Mouse (Mus musculus): ENCODE data around the gene Taf9. TPM values are rescaled to one million over a fixed set of nuclear protein-coding genes. Genes with fewer than 3 reads are reported as not detected.
A peak's percentile ranks its signal among the peaks of the same experiment; 100 is the strongest.

Gene Taf9
- polyA plus RNA-seq, 1 experiment from 2014 or later = 30.9 TPM

DNA sequence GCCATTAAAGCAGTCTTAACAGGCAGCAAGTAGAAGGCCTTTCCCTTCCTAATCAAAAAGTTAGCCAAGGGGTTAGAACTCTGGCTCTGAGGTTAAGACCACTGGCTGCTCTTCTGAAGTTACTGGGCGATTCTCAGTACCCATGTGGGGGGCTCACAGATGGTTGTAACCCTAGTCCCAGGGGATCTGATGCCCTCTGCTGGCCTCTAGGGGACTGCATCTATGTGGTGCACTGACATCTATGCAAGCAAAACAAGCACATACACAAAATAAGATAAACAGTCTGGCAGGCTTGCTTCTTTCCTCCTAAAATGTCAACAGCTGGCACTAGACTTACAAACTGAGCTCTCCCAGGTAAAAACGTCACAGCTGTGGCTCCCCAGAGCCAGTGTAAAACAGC lies 38.5 kb upstream of the Taf9 start:
- no peak overlapping the region for H3K9ac ChIP-seq (replicated peaks; ENCODE audit: low read length)
- 0 out of 2 replicates have a peak, but pooled peaks cover 1% of the 10 kb centered on the region for H3K9me3 ChIP-seq (ENCODE audit: control insufficient read depth, low read length)
- 59% methylated on average over 2 of the region's 2 CpGs for WGBS
- H3K4me1 ChIP-seq (ENCODE audit: control insufficient read depth, insufficient read depth, low read length) = 0 out of 2 replicates have a peak, but pooled peaks cover 3% of the 10 kb centered on the region
- no peak overlapping the region for H3K4me2 ChIP-seq (ENCODE audit: low read length)
- H3K27me3 ChIP-seq (ENCODE audit: control insufficient read depth, insufficient read depth, low read length) = peaks cover 4% of the 10 kb centered on the region; the same call in 1 of the 2 replicates
- no peak overlapping the region for H3K27ac ChIP-seq (replicated peaks; ENCODE audit: low read depth, low read length)
- ATAC-seq (ENCODE audit: low FRiP score, low TSS enrichment) (no peak), DNase-seq (no peak)
- H3K4me3 ChIP-seq (replicated peaks; ENCODE audit: low read depth, low read length) = no peak overlapping the region
- H3K36me3 ChIP-seq (ENCODE audit: control insufficient read depth, insufficient read depth, low read length) = peaks cover 10% of the 10 kb centered on the region

DNA sequence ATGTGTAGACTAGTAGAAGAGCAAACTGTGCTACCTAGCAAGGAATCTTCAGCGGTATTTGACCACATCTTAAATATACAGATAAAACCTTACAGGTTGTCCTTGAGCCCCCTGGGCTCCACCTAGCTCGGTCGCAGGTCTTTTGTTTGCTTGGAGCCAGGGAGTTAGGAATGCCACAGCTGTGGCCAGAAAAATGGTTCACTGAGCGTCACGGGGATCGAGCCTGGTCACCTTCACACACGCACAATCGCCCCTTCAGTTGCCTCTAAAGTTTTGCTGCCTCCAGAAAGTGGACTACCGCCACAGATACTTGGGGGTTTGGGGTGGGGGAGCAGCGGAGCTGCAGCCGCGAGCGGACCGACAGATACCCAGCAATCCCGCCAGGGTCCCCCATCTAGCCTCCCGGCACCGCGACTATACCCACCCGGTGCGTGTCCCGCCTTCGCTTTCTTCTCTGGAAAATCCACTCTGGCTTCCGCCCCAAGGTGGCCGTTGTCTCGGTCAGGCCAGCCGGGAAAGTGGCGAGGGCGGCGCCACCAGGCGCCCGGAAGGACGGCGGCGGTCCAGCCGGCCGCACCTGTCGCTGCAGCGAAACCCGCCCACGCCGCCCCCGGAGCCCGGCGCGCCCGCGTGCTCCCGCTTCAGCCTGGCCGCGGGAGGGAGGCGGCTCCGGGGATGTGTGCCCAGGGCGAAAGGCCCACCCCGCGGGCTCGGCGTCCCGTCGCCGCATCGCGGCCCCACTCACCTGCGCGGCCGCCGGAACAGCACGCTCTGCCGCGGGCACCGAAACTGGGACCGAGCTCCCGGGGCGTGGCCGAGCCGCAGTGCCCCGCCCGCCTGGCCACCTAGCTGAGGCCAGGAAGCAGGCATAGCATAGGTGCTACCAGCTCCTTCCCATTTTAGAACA lies 34.9 kb upstream of the Taf9 start, which contains the start of gene Marveld2:
TSS of gene Marveld2 (minus strand) at position 791 of the 907 bp plus-strand sequence.
- WGBS = 3% methylated on average over 77 of the region's 77 CpGs
- H3K9ac ChIP-seq (replicated peaks; ENCODE audit: low read length) = peak within 1 kb of the TSS; percentile 64

DNA sequence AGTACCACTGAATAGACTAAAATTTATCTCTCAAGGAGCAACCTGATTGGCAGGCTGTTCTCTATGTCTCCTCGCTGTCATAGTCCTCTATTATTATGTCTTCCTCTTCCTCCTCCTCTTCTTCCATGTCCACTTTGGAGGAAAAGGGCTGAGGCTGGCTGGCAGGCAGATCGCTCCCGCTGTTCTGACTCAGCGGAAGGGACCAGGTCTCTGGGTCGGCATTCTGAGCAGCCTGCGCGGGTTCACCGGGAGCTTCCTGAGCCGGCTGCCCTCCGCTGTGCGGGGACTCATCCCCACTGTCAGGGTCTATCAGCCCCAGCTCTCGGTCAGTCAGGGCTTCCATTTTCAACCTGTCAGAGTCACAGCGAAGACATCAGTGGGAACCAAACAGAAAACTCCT lies 33.8 kb upstream of the Taf9 start:
- peaks cover 4% of the 10 kb centered on the region; the same call in 1 of the 2 replicates for H3K27me3 ChIP-seq (ENCODE audit: control insufficient read depth, insufficient read depth, low read length)
- no peak for ATAC-seq (ENCODE audit: low FRiP score, low TSS enrichment)
- H3K9ac ChIP-seq (replicated peaks; ENCODE audit: low read length) = no peak overlapping the region
- 78% methylated on average over 13 of the region's 13 CpGs for WGBS
- no peaks in the 10 kb centered on the region for H3K9me3 ChIP-seq (ENCODE audit: control insufficient read depth, low read length)
- no peak overlapping the region for H3K27ac ChIP-seq (replicated peaks; ENCODE audit: low read depth, low read length)
- peaks cover 46% of the 10 kb centered on the region for H3K36me3 ChIP-seq (ENCODE audit: control insufficient read depth, insufficient read depth, low read length)
- H3K4me2 ChIP-seq (ENCODE audit: low read length) = no peak overlapping the region
- H3K4me1 ChIP-seq (ENCODE audit: control insufficient read depth, insufficient read depth, low read length) = 0 out of 2 replicates have a peak, but pooled peaks cover 3% of the 10 kb centered on the region
- no peak overlapping the region for H3K4me3 ChIP-seq (replicated peaks; ENCODE audit: low read depth, low read length)
- DNase-seq = no peak

More for the DNA sequence above, 34.9 kb upstream of the Taf9 start, which contains the start of gene Marveld2:
- Histone ChIP-seq H3K4me2 (ENCODE audit: low read length) (peak within 1 kb of the TSS; percentile 81), H3K9me3 (ENCODE audit: control insufficient read depth, low read length) (no peaks in the 10 kb centered on the region), H3K4me3 (replicated peaks; ENCODE audit: low read depth, low read length) (peak within 1 kb of the TSS; percentile 48), H3K4me1 (ENCODE audit: control insufficient read depth, insufficient read depth, low read length) (0 out of 2 replicates have a peak, but pooled peaks cover 3% of the 10 kb centered on the region), H3K27me3 (ENCODE audit: control insufficient read depth, insufficient read depth, low read length) (peaks cover 4% of the 10 kb centered on the region; the same call in 1 of the 2 replicates), H3K27ac (replicated peaks; ENCODE audit: low read depth, low read length) (no peak within 1 kb of the TSS), H3K36me3 (ENCODE audit: control insufficient read depth, insufficient read depth, low read length) (peaks cover 35% of the 10 kb centered on the region)
- ATAC-seq (ENCODE audit: low FRiP score, low TSS enrichment) (peak; percentile 50; the same call in 1 of the 2 replicates), DNase-seq (peak; percentile 55)

DNA sequence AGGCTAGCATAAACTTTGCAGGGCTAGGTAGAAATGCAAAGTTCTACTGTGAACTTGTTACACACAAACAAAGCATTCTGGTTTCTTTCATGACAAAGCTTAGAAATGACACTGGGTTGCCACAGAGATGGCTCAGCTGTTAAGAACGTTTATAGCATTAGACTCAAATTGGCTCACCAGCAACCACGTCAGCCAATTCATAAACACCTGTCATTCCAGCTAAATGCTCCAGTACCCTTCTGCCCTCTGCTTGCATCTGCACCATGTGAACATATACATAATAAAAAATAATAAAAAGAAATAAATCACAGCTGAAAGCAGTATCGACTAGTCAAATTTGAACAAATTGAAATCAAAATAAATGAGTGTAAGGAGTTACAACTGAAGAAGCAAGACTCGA lies 29.1 kb upstream of the Taf9 start:
- no peak overlapping the region for H3K27ac ChIP-seq (replicated peaks; ENCODE audit: low read depth, low read length)
- H3K4me1 ChIP-seq (ENCODE audit: control insufficient read depth, insufficient read depth, low read length) = no peaks in the 10 kb centered on the region
- H3K9ac ChIP-seq (replicated peaks; ENCODE audit: low read length) = no peak overlapping the region
- no peak overlapping the region for H3K4me3 ChIP-seq (replicated peaks; ENCODE audit: low read depth, low read length)
- H3K36me3 ChIP-seq (ENCODE audit: control insufficient read depth, insufficient read depth, low read length) = peaks cover 78% of the 10 kb centered on the region
- no peak overlapping the region for H3K4me2 ChIP-seq (ENCODE audit: low read length)
- no peaks in the 10 kb centered on the region for H3K9me3 ChIP-seq (ENCODE audit: control insufficient read depth, low read length)
- DNase-seq = no peak
- H3K27me3 ChIP-seq (ENCODE audit: control insufficient read depth, insufficient read depth, low read length) = peaks cover 4% of the 10 kb centered on the region; the same call in 1 of the 2 replicates
- WGBS = 90% methylated on average over 4 of the region's 4 CpGs
- no peak for ATAC-seq (ENCODE audit: low FRiP score, low TSS enrichment)

DNA sequence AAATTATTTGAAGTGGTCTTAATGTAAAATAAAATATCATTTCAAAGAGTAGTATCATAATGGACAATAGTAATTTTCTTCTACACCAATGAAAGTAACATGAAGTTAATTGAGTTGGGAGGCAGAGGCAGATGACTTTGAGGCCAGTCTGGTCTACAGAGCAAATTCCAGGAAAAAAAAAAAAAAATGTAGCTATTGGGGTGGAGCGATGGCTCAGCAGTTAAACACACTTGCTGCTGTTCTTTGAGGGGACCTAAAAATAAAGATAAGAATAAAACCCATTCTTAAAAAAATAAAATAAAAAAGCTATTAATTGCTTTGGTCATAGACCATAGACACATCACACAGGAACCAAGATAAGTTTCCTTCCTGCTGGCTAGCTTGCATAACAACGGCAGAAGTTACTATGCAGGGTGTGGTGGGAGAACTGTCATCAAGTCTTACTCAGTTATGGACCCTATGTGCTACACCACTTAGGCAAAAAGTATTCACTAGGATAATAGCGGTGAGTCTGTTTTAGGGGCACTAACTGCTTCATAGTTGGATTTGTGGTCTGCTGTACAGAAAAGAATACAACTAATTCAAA lies 17.2 kb upstream of the Taf9 start:
- peaks cover 79% of the 10 kb centered on the region for H3K36me3 ChIP-seq (ENCODE audit: control insufficient read depth, insufficient read depth, low read length)
- ATAC-seq (ENCODE audit: low FRiP score, low TSS enrichment) (no peak), DNase-seq (no peak)
- no peaks in the 10 kb centered on the region for H3K27me3 ChIP-seq (ENCODE audit: control insufficient read depth, insufficient read depth, low read length)
- no peak overlapping the region for H3K9ac ChIP-seq (replicated peaks; ENCODE audit: low read length)
- H3K9me3 ChIP-seq (ENCODE audit: control insufficient read depth, low read length) = no peaks in the 10 kb centered on the region
- H3K27ac ChIP-seq (replicated peaks; ENCODE audit: low read depth, low read length) = no peak overlapping the region
- whole genome bisulfite sequencing = 98% methylated on average over 3 of the region's 3 CpGs
- H3K4me1 ChIP-seq (ENCODE audit: control insufficient read depth, insufficient read depth, low read length) = no peaks in the 10 kb centered on the region
- no peak overlapping the region for H3K4me2 ChIP-seq (ENCODE audit: low read length)
- H3K4me3 ChIP-seq (replicated peaks; ENCODE audit: low read depth, low read length) = no peak overlapping the region

DNA sequence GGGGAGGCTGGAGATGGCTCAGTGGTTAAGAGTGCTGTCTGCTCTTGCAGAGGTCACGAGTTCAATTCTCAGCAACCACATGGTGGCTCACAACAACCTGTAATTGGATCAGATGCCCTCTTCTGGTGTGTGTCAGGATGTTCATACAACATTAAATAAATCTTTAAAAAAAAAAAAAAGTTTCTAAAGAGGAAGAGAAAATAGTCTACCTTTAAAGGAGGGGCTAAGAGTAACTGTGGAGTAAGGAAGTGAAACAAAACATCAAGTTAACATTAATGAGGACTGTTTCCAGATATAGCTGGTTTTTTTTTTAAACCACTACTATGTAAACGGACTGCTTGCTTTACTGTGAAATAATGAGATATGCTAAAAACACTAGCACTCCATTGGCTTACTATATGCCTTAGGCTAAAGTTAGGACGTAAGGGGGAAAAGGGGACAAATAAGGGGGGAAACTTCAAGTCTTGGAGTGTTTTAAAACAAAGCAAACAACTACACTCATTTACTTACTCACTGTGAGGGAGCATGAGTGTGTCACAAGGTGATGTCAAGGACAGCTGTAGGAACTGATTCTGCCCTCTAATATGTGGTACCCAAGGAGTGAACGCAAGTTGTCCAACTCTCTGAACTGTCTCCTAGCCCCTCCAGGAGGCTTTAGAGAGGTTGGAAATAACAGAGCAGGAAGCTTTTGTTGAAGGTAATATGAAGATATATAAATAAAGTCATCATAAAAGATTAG lies 8.7 kb upstream of the Taf9 start:
- WGBS = 94% methylated on average over 4 of the region's 4 CpGs
- Histone ChIP-seq H3K4me2 (ENCODE audit: low read length) (no peak overlapping the region), H3K4me1 (ENCODE audit: control insufficient read depth, insufficient read depth, low read length) (no peaks in the 10 kb centered on the region), H3K27me3 (ENCODE audit: control insufficient read depth, insufficient read depth, low read length) (no peaks in the 10 kb centered on the region), H3K9me3 (ENCODE audit: control insufficient read depth, low read length) (no peaks in the 10 kb centered on the region), H3K9ac (replicated peaks; ENCODE audit: low read length) (no peak overlapping the region), H3K4me3 (replicated peaks; ENCODE audit: low read depth, low read length) (no peak overlapping the region), H3K36me3 (ENCODE audit: control insufficient read depth, insufficient read depth, low read length) (peaks cover 85% of the 10 kb centered on the region), H3K27ac (replicated peaks; ENCODE audit: low read depth, low read length) (no peak overlapping the region)
- ATAC-seq (ENCODE audit: low FRiP score, low TSS enrichment) (no peak), DNase-seq (no peak)

DNA sequence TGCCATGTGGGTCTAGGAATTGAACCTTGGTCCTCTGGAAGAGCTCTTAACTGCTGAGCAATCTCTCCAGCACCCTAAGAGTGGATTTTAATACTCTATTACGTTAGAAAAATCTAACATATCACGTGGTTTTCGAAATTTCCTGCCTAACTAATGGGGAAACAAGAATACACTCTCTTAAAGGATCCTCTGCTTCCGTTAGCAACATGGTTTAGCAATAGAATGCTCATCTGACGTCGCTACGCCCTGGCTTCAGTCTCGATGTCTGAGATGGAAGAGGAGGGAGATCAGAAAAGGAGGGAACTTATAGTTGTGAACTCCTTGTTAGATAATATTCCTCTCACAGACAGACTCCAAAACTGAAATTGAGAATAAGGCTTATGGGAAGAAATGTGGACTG lies 3.2 kb upstream of the Taf9 start:
- Histone ChIP-seq H3K36me3 (ENCODE audit: control insufficient read depth, insufficient read depth, low read length) (peaks cover 42% of the 10 kb centered on the region), H3K4me3 (replicated peaks; ENCODE audit: low read depth, low read length) (no peak overlapping the region), H3K27me3 (ENCODE audit: control insufficient read depth, insufficient read depth, low read length) (no peaks in the 10 kb centered on the region), H3K9ac (replicated peaks; ENCODE audit: low read length) (no peak overlapping the region), H3K4me2 (ENCODE audit: low read length) (no peak overlapping the region), H3K4me1 (ENCODE audit: control insufficient read depth, insufficient read depth, low read length) (peaks cover 5% of the 10 kb centered on the region; the same call in 1 of the 2 replicates), H3K27ac (replicated peaks; ENCODE audit: low read depth, low read length) (no peak overlapping the region), H3K9me3 (ENCODE audit: control insufficient read depth, low read length) (no peaks in the 10 kb centered on the region)
- 95% methylated on average over 8 of the region's 8 CpGs for WGBS
- ATAC-seq (ENCODE audit: low FRiP score, low TSS enrichment) = no peak
- DNase-seq = no peak

All from midbrain, embryonic 14.5 days (tissue).